Mouse (Mus musculus) lung, embryonic 16.5 days (tissue): ENCODE results near the gene Ikzf3. TPM values are rescaled to one million over a fixed set of nuclear protein-coding genes. Genes with fewer than 3 reads are reported as not detected.

Experiments used
- ATAC-seq: fragments of 200-750 bp; cut with Nextera tagmentation; 2 replicates; pipeline ENCODE4 v1.8.0; 2017; ENCODE audit warnings: low read depth, mild to moderate bottlenecking, moderate library complexity
- H3K27ac ChIP-seq: fragments of 300-500 bp; sonication (generic); 2 replicates; pipeline ENCODE4 v1.5.1; 2014; ENCODE audit warnings: mild to moderate bottlenecking, control low read depth, low read length
- H3K27me3 ChIP-seq: fragments of 300-500 bp; sonication (generic); 2 replicates; pipeline ENCODE4 v1.6.1; 2014; ENCODE audit warnings: low read depth, low read length, mixed read lengths; ENCODE audit not compliant: control insufficient read depth, insufficient read depth
- H3K36me3 ChIP-seq: fragments of 300-500 bp; sonication (generic); 2 replicates; pipeline ENCODE4 v1.6.1; 2014; ENCODE audit warnings: low read length; ENCODE audit not compliant: control insufficient read depth, insufficient read depth
- H3K4me1 ChIP-seq: fragments of 300-500 bp; sonication (generic); replicated peaks from 2 replicates; pipeline ENCODE4 v1.6.1; 2014; ENCODE audit warnings: low read length, mixed read lengths; ENCODE audit not compliant: control insufficient read depth, insufficient read depth
- H3K4me2 ChIP-seq: fragments of 300-500 bp; sonication (generic); 2 replicates; pipeline ENCODE4 v1.6.1; 2014; ENCODE audit warnings: low read depth, low read length, control low read depth
- H3K4me3 ChIP-seq: fragments of 300-500 bp; sonication (generic); 2 replicates; pipeline ENCODE4 v1.5.1; 2014; ENCODE audit warnings: mild to moderate bottlenecking, low read length, control low read depth
- H3K9ac ChIP-seq: fragments of 300-500 bp; sonication (generic); 2 replicates; pipeline ENCODE4 v1.6.1; 2014; ENCODE audit warnings: low read length, control low read depth
- H3K9me3 ChIP-seq: fragments of 300-500 bp; sonication (generic); 2 replicates; pipeline ENCODE4 v1.6.1; 2016; ENCODE audit warnings: low read length; ENCODE audit not compliant: control insufficient read depth
- WGBS: fragments of 180-500 bp; shearing (Covaris S2); extraction: QIAGEN DNeasy Blood & Tissue Kit; methylation state at CpG from one replicate; pipeline ENCODE4 v1.1.7; 2014; 5-methylcytosine and 5-hydroxymethylcytosine counted together
- polyA plus RNA-seq: library from polyadenylated mRNA; unstranded; fragments of >200 nt; fragmentation: Nextera tagmentation; extraction: Ambion mirVana; gene quantifications from 2 replicates; pipeline ENCODE4 v1.2.1, GENCODE M21; 2015

The Ikzf3 gene
- polyA plus RNA-seq, 1 experiment from 2014 or later: 0.33 TPM

GRCm38 (mm10) chr11:98437441-98437840 is 108.4 kb downstream of the Ikzf3 start:
- Histone ChIP-seq H3K36me3 (peaks cover 34% of the 10 kb centered on the region), H3K4me3 (no peak overlapping the region), H3K4me1 (peaks cover 8% of the 10 kb centered on the region), H3K27me3 (no peaks in the 10 kb centered on the region), H3K27ac (no peak overlapping the region), H3K9me3 (no peaks in the 10 kb centered on the region), H3K9ac (peak overlapping the region; percentile 77), H3K4me2 (no peak overlapping the region)
- WGBS: 75% methylated on average over 6 of the region's 6 CpGs
- no peak for ATAC-seq

GRCm38 (mm10) chr11:98435723-98436122 is 110.1 kb downstream of the Ikzf3 start:
- H3K4me3 ChIP-seq: no peak overlapping the region
- no peaks in the 10 kb centered on the region for H3K9me3 ChIP-seq
- peaks cover 41% of the 10 kb centered on the region for H3K36me3 ChIP-seq
- no peak overlapping the region for H3K9ac ChIP-seq
- ATAC-seq: no peak
- H3K4me1 ChIP-seq: peaks cover 8% of the 10 kb centered on the region
- H3K27ac ChIP-seq: no peak overlapping the region
- 86% methylated on average over 9 of the region's 9 CpGs for WGBS
- H3K4me2 ChIP-seq: no peak overlapping the region
- no peaks in the 10 kb centered on the region for H3K27me3 ChIP-seq

DNA sequence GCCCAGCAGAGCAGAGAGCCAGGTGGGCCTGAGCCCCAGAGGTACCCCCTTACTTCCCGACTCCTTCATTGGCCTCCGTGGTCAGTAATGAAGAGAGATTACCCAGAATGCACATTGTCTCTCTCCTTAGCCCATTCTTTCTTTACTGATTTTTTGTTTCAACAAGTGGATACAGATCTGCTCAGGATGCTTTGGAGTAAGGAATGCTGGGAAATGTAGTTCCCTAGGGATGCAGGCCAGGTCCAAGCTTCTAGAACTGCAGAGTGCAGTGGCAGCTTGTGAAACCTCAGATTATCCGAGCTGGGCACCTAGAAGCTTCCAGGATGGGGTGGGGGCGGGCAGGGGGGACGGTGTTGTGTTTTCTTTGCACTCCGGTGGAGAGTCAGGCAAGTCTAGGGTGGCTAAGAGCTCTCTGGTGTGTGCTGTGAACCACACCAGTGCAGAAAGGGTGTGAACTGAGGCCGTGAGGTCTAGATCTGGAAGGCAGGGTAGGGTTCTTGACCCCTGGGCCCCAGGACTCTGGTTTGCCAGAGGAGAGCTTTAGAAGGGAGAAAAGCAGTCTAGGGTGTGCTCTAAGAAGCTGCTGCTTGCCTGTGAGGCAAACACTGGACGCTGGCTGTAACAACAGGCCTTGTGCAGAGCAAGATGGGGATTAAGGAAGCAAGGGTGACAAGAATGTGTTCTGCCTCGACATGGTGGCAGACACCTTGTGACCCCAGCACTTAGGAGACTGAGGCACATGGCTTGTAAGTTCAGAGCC is 113.9 kb downstream of the Ikzf3 start:
- 75% methylated on average over 9 of the region's 9 CpGs for WGBS

GRCm38 (mm10) chr11:98428436-98428835 is 117.4 kb downstream of the Ikzf3 start:
- WGBS: 79% methylated on average over 5 of the region's 5 CpGs
- no peak overlapping the region for H3K9ac ChIP-seq
- H3K4me1 ChIP-seq: no peaks in the 10 kb centered on the region
- H3K36me3 ChIP-seq: peaks cover 53% of the 10 kb centered on the region
- H3K27ac ChIP-seq: no peak overlapping the region
- no peaks in the 10 kb centered on the region for H3K27me3 ChIP-seq
- no peaks in the 10 kb centered on the region for H3K9me3 ChIP-seq
- ATAC-seq: no peak
- H3K4me2 ChIP-seq: no peak overlapping the region
- no peak overlapping the region for H3K4me3 ChIP-seq

More for the DNA sequence above, 113.9 kb downstream of the Ikzf3 start:
- H3K4me2 ChIP-seq: no peak overlapping the region
- H3K9me3 ChIP-seq: no peaks in the 10 kb centered on the region
- no peak overlapping the region for H3K4me3 ChIP-seq
- no peaks in the 10 kb centered on the region for H3K27me3 ChIP-seq
- H3K9ac ChIP-seq: no peak overlapping the region
- H3K4me1 ChIP-seq: no peaks in the 10 kb centered on the region
- peaks cover 61% of the 10 kb centered on the region for H3K36me3 ChIP-seq
- H3K27ac ChIP-seq: no peak overlapping the region
- ATAC-seq: no peak

DNA sequence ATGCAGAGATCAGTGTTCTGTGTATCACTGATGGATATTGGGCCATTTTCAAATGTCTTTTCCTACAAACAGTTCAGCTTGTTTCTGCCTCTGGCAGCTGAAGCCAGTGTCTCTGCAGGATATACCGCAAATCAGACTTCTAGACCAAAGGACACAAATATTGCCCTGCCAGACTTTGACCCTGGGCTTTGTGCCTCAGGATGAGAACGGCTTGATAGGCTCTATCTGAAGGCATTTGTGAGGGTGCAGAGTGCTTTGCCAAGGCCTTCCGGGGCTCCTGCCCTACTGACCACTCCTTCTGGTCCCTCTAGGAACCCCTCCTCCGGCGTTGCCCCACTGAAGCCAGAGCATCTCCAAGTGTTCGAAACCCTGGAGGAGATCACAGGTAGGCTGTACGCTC is 119.2 kb downstream of the Ikzf3 start:
- Histone ChIP-seq H3K36me3 (peaks cover 47% of the 10 kb centered on the region), H3K4me1 (no peaks in the 10 kb centered on the region), H3K27me3 (no peaks in the 10 kb centered on the region), H3K27ac (no peak overlapping the region), H3K4me3 (no peak overlapping the region), H3K9ac (no peak overlapping the region), H3K4me2 (no peak overlapping the region), H3K9me3 (no peaks in the 10 kb centered on the region)
- no peak for ATAC-seq
- 93% methylated on average over 7 of the region's 7 CpGs for WGBS

- Histone ChIP-seq H3K27ac (peak overlapping the region; percentile 52), H3K27me3 (no peaks in the 10 kb centered on the region), H3K36me3 (peaks cover 7% of the 10 kb centered on the region), H3K4me1 (peaks cover 21% of the 10 kb centered on the region), H3K9me3 (no peaks in the 10 kb centered on the region), H3K9ac (peak overlapping the region; percentile 13; the same call in 1 of the 2 replicates), H3K4me2 (no peak overlapping the region), H3K4me3 (no peak overlapping the region)
- 66% methylated on average over 10 of the region's 10 CpGs for WGBS
- ATAC-seq: peak; percentile 49
Measured at GRCm38 (mm10) chr11:98418939-98419547, 126.8 kb downstream of the Ikzf3 start.

- Histone ChIP-seq H3K4me1 (peaks cover 28% of the 10 kb centered on the region), H3K4me2 (no peak overlapping the region), H3K9me3 (no peaks in the 10 kb centered on the region), H3K4me3 (no peak overlapping the region), H3K27ac (peak overlapping the region; percentile 6; the same call in 1 of the 2 replicates), H3K27me3 (no peaks in the 10 kb centered on the region), H3K36me3 (peaks cover 7% of the 10 kb centered on the region), H3K9ac (no peak overlapping the region; the same call in 1 of the 2 replicates)
- ATAC-seq: no peak
- WGBS: 42% methylated on average over 6 of the region's 6 CpGs
Measured at GRCm38 (mm10) chr11:98418273-98418672, 127.6 kb downstream of the Ikzf3 start.

- Histone ChIP-seq H3K9me3 (no peaks in the 10 kb centered on the region), H3K36me3 (no peaks in the 10 kb centered on the region), H3K4me3 (no peak overlapping the region), H3K27me3 (no peaks in the 10 kb centered on the region), H3K4me1 (peaks cover 28% of the 10 kb centered on the region), H3K4me2 (no peak overlapping the region), H3K27ac (no peak overlapping the region), H3K9ac (no peak overlapping the region)
- ATAC-seq: no peak
- 67% methylated on average over 1 of the region's 1 CpGs for WGBS
Measured at GRCm38 (mm10) chr11:98417074-98417473, 128.8 kb downstream of the Ikzf3 start.
